Mouse (Mus musculus): Measurements from ENCODE around the gene Bcan.

- TF ChIP-seq CTCF (IDR thresholded peaks at IDR 0.05; ENCODE audit: low read depth) (no peak), EP300 (IDR thresholded peaks at IDR 0.05; ENCODE audit: low read depth) (no peak)
Measured at GRCm38 (mm10) chr3:87949955-87950515, 50.0 kb downstream of the Bcan start.
